Mouse (Mus musculus): Measurements from ENCODE around the gene Sash1. TPM values are rescaled to one million over a fixed set of nuclear protein-coding genes. Genes with fewer than 3 reads are reported as not detected.

Gene Sash1
- total RNA-seq, 2 experiments from 2014 or later, result 13.4 to 16.9 TPM

DNA sequence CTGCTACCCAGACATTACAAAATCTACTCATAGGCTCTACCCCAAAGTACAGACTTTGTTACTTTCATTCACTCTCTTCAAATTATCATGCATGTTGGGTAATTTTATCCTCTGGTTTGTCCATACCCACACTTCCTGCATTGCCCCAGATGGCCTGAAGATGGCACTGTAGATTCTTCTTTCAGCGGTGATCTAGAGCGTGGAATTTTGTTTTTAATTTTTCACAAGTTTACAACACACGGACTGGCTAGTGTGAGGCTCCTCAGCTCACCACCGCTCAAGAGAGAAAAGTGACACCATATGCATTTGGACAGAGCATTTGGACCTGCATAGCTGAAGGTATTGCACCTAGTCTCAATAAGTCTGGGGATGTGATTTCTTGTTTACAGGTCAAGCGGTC is 93.5 kb downstream of the Sash1 start:
- no peak for DNase-seq

GRCm38 (mm10) chr10:8789096-8789495 is 96.8 kb downstream of the Sash1 start:
- no peak for DNase-seq

- no peak for DNase-seq
Measured at GRCm38 (mm10) chr10:8787221-8787620, 98.6 kb downstream of the Sash1 start.

- no peak for DNase-seq
Measured at GRCm38 (mm10) chr10:8785451-8786145, 100.3 kb downstream of the Sash1 start.

DNA sequence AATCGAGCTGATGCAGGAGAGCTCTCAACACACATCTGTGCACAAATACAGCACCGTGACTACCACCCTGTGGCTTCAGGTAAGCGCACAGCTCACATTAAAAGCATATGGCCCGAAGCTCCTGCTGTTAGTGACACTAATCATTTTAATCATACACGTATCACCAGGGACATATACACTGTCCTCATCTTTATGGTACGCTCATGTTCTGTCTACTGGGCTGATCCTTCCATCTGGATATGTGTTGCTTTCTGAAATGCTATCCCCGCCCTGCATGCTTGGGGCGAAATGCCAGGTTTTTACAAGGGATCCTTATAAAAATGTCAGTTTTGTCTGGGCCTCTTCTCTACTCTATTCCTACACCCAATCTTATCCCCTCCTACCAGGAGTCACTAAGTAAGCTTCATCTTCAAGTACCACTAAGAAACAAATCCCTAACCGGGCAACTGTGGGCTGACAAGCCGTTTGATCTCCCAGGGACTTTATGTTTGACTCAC is 103.9 kb downstream of the Sash1 start:
- no peak for DNase-seq

DNA sequence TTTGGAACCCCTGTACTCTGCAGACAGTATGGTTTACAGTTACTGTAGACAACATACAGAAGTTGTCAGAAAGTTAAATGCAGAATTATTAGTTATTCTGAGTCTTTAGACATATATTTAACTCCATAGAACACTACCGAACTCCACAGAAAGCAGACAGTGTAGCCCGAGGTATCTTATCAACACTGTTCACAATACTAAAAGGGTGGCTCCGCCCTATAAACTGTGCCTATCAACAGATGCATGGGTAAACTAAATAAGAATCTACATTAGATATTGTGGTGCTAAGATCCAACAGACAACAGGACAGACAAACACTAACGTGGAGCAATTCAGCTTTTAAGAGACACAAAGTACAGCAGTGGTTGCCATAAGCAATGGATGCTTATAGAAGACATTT is 106.0 kb downstream of the Sash1 start:
- DNase-seq, result no peak

- DNase-seq, result no peak
Measured at GRCm38 (mm10) chr10:8778845-8779244, 107.0 kb downstream of the Sash1 start.

GRCm38 (mm10) chr10:8777552-8778253 is 108.2 kb downstream of the Sash1 start:
- DNase-seq, result no peak

- DNase-seq, result no peak
Measured at GRCm38 (mm10) chr10:8776791-8777190, 109.1 kb downstream of the Sash1 start.

DNA sequence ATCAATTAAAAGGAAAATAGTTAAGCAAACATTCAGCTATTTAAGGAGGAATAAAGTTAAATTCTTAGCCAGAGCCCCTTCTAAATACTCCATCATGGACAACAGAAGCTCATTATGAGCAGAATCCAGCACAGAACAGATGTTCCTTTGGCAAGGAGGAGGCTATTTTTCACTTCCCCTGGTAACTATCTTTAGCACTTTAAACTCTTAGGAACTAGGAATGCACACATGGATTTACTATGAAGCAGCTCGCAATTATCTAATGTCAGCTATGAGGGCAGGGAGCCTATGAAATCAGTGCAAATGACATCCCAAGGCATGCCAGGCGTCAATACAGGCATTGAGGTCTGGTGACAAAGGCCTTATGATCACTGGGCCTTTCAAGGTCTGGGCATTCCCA is 110.1 kb downstream of the Sash1 start:
- no peak for DNase-seq

DNA sequence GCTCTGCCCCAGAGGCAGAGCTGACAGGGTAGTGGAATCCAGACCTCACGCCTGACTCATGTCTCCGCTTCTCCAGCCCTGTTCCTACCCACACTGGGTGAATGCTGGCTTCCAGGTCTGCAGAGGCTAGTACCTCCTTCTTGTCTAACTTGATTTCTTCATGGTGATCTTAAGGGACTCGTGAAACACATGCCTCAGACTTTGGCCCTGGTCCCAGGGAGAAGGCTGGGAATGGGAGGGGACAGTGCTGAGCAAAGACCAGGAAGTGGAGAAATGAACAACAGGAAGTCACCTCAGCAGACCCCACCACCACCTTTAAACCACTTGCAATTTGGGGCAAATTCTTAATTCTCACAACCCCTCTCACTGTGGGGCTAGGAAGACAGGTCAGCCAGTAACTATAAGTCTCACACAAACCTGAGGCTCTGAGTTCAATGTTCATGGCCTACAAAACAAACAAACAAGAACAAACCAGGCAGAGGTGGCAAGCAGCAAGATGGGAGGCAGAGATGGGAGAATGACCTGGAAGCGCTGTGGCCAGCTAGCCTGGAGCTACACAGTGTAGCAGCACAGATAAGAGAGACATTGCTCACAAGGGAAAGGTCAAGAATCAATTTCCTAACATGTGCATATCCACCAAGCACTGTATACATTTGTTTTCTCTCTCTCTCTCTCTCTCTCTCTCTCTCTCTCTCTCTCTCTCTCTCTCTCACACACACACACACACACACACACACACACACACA is 113.2 kb downstream of the Sash1 start:
- peak; percentile 74 for DNase-seq

GRCm38 (mm10) chr10:8770931-8771653 is 114.8 kb downstream of the Sash1 start:
- no peak for DNase-seq

GRCm38 (mm10) chr10:8768654-8769053 is 117.2 kb downstream of the Sash1 start:
- DNase-seq, result peak; percentile 61

DNA sequence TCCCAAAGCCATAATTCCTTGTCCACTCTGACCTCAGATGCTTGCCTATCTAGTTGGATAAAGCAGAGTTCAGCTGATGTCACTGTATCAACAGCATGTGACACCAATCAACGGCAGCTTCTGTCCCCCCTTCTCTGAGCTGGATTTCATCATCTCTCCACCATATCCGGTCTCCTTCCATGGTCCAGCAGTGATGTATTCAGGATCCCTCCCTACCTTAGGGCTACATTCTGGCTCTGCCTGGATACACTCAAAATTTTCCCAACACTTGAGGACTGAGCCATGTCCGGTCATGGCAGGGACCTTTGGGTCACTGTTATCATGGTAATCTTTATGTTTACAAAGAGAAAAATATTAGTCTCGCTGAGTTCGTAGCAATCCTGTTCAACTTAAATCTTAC is 118.5 kb downstream of the Sash1 start:
- no peak for DNase-seq

GRCm38 (mm10) chr10:8765922-8766522 is 119.8 kb downstream of the Sash1 start:
- DNase-seq, result no peak

GRCm38 (mm10) chr10:8762771-8763170 is 123.1 kb downstream of the Sash1 start:
- DNase-seq, result no peak

DNA sequence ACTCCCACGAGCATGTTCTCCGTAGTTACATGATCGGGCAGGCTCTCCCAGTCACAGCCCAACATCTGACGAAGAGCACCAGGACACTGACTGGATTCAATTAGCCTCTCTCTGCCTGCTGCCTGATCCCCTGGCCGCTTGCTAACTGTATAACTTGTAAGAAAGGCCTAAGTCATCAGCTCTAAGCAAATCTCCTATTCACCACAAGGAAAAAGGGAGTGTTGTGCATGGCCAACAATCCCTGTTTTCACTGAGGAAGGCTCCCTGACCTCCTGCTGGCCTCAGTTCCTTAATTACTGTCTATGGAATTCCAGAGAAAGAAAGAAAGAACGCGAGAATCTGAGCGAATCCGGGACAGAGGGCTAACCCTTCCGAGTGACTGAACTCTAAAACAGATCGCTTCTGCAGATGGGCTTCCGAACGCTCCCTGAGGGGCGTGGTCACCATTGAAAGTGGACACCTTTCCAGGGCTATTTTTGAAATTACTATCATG is 123.6 kb downstream of the Sash1 start:
- peak; percentile 54 for DNase-seq

DNA sequence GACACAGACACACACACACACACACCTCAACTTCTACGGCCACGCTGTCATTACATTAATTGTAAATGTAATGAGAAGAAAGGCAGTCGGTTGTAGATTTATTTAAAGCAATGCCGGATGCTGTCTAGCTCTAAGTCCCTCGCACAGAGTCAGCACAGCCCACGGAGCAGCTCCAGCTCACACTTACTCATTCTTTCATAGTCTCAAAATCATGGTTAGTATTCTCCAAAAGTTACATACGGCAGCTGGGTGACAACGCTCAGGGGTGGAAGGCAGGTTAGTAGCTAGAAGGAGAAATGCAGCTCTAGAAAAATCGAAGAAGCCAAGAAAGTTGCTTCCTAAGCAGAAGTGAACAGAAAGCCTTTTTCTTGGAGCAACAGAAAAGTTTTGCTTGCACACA is 124.2 kb downstream of the Sash1 start:
- DNase-seq, result no peak

GRCm38 (mm10) chr10:8760598-8760997 is 125.3 kb downstream of the Sash1 start:
- DNase-seq, result peak; percentile 55

- DNase-seq, result peak; percentile 22
Measured at GRCm38 (mm10) chr10:8759228-8759627, 126.6 kb downstream of the Sash1 start.

- DNase-seq, result no peak
Measured at GRCm38 (mm10) chr10:8757429-8757931, 128.4 kb downstream of the Sash1 start.

Measured in gastrocnemius, postnatal 25 days (tissue).